Mouse (Mus musculus) lung, postnatal 10 days (tissue): Measurements from ENCODE around the gene Olfr555.
A peak's percentile ranks its signal among the peaks of the same experiment; 100 is the strongest.
"Not testable (repeated sequence)": the region's sequence is repeated elsewhere in the genome, so short reads cannot be mapped to it uniquely, and the experiment has no call there.

Experiments
- DNase-seq: peaks from one replicate; pipeline ENCODE4 v3.0.0; 2021

Olfr555 gene

DNA sequence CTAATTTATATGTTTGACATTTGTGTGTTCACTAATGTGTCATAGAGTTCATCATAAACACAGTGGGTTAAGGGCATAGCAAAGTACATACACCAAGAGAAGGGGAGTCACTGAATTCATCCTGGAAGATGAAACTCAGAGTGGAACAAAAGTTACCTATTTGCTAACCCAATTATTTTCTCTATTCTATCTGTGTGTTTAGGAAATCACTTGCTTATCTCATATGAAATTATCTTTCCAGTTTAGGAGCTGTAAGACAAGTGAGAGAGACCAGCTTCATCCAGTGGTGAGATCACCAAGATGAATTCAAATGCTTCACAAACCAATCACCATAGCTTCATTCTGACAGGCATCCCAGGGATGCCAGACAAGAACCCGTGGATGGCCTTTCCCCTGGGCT lies at the start of gene Olfr555:
TSS of gene Olfr555 (plus strand) at position 301 of the 400 bp plus-strand sequence.
- no peak for DNase-seq

DNA sequence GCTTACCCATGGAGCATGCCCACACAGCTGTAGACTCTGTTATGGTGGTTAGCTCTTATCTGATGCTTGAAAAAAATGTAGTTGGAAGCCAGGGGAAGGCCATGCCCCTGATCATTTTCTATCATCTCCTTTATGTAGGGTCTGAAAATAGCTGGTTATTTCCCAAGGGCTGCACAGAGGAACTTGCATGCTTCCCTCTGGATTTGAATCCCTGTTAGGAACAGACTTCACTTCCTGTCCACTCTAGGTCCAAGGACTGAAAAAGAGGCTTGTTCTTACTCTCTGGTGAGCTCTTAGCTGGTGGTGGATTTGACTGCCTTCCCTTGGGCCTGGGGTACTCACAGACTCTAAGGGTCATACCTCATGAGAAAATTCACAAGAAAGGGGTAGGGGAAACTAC lies 40.5 kb upstream of the Olfr555 start, which contains the start of gene Olfr553:
TSS of gene Olfr553 (minus strand) at position 101 of the 400 bp plus-strand sequence.
- DNase-seq = no peak

DNA sequence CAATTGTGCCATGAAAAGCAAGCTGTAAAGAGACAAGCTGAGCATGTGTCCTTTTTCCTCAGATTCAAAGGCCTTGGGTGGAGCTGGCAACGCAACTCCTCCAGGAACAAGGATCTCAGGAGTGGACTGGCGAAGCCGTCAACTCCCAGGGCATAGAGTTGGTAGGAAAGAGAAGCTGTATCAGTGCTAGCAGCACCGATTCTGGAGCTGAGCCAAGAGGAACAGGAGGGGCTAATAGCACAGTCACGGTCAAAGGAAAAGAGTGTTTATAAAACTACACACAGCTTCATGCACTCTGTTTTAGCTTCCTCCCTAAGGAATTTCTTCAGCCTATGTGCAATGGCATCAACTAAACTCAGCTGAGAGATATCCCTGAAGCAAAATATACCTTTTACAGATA lies 39.0 kb upstream of the Olfr555 start:
- DNase-seq = peak; percentile 66

DNA sequence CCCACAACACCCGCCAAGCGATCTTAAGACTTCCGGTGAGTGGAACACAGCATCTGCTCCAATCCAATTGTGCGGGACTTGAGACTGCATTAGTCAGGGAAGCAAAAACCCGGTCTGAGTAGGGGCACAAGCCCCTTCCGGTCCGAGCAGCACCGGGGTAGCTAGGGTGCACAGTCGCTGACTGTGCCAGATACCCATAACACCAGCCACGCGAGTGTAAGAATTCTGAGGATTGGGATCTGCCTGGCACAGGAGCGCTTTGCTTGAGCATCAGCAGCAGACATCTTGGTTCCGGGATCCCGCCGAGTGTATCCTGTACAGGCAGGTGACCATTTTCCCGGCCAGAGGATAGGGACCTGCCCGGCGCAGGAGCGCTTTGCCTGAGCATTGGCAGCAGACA lies 38.3 kb upstream of the Olfr555 start:
- DNase-seq = not testable (repeated sequence)

DNA sequence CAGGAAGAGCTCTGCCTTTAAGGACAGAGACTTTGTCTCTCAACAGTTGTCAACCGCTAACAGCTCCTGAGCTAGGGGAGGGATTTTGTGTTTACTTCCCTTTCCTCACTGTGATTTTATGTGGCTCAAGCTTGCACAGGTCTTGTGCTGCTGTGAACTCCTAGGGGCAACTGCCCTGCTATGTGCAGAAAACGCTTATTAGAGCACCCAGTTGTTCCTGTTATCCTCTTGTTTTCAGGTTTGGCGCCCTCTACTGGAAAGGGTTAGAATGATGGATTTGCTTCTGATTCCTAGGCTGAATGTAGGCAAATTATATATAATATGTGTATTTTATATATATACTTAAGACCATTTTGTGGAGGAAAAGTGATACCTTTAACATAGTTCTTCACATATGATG lies 22.0 kb upstream of the Olfr555 start:
- peak; percentile 70 for DNase-seq

DNA sequence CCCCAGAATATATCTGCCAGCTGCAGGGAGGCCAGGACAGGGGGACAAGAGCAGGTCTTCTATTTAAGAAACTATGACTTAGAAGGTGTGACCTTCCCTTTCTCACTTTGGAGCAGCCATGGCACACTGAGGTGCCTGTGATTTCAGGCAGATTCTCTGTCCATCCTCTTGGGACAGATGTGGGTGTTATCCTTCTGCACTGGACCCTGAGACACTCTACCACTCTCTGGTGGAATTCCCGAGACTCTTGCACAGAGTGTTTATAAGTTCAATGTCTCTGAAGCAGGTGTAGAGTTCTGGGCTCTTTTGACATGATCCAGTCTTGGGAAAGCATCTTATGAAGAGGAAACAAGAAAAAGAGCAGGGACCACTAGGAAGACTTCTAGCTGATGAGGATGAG lies 20.5 kb upstream of the Olfr555 start, which contains the start of gene Olfr554:
TSS of gene Olfr554 (plus strand) at position 301 of the 400 bp plus-strand sequence.
- no peak for DNase-seq

DNA sequence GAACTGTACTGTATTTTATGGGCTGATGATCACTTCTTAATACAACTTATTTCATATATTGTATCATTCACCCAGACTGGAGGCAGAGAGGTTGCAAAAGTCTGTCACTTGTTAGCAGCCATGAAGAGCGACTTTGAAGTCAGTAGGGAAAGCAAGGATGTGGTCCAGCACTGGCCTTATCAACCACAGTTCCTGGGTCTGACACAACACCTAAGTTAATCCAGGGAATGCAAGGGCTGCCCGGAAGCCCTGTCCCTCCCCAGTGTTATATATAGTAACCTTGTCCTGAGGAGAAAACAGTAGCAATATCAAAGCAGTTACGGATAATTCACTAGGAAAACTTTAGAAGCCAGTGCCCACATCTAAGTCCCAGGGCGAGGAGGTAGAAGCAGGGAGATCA lies 13.7 kb upstream of the Olfr555 start:
- not testable (repeated sequence) for DNase-seq

DNA sequence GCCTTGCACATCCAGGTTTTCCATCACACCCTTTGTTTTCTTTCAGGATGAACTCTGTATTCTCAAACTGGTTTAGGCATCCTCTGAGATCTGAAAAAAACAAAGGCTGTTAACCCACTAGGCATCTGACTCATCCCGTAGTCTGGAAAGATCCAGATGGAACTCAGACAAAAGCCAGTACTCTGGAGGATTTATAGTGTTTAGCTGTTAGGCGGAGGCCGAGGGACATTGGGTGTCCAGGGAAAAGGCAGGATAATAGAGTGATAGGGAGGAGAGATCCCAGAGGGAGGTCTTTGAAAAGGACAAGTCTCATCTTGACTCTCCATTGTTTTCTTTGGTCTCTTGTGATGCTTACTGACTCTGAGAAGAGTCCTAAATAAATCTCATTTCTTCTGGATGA lies 6.0 kb downstream of the Olfr555 start, which contains the start of gene Olfr556:
TSS of gene Olfr556 (plus strand) at position 301 of the 400 bp plus-strand sequence.
- DNase-seq = no peak

DNA sequence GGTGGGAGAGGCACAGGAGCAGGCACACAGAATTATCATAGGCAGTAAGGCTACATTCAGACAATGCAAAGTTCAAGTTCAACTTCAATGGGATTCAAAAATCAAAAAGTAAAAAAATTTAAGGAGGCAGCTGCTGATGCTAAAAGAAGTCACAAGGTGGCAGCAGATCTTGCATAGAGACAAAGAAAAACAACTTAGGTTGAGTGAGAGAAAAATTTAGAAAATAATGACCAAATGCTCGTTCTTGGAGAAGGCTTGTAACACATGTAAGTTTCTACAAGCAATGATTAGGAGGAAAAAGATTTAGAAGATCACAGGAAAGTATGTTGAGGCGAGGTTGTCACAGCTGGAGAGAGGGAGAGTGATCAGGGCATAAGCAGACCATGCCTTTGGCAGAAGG lies 6.8 kb downstream of the Olfr555 start:
- DNase-seq = peak; percentile 11

DNA sequence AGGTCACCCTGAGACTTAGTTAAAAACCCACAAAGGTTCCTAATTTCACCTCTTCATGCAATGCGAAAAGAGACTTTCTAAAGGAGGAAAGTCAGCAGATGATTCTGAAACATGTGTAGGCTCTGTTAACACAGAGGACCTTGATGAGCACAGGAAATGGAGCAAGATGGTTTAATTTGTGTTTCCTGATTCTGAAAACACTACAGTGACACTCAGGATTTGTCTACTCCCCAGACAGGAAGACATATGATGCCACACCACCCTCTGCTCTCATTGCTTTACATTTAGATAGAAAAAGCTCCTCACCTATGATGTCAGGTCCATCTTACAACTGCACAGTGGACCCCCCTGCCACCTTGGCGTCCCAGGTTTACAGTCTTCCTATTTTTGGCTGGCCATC lies 17.6 kb downstream of the Olfr555 start:
- no peak for DNase-seq

DNA sequence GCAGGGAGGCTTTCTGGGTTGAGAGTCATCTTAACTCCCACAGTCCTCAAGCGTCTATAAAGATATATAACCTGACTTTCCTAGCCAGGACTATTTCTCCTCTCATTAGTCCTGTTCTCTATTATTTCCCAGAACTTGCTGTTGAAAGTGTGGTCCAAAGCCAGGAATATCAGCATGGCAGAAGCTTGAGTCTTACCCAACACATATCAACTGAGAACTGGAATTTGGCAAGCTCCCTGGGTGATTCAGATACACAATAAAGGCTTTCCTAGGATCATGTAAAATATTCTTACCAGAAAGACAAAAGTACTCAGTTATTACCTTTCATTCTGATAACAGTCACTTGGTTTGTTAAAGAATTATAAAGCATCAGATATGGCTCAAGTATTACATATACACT lies 23.3 kb downstream of the Olfr555 start:
- no peak for DNase-seq

DNA sequence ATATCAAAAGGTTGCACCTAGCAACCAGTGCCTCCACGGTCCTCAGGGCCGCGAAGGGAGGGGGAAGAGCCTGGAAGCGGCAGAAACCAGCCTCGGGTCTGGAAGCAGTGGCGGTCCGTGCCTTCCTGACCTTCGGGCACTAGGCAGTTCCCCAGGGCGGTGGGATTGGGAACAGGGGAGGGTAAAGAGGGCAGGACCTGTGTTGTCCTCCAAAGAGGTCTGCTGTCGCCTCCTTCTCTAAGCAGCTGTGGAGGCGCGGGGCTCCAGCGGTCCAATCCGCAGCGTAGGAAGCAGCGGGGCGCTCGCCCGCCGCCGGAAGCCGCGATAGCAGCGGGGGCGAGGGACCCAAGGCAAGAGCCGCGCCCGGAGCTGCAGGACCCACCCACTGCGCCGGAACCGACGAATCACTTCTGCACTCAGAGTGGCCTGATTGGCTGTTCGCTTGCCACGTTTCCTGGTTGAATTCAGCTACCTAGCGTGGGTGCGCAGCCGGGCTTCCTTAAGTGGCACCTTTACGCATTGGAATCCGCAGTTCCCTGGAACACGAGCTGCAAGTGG lies 28.4 kb downstream of the Olfr555 start, which contains the start of gene Trim68:
TSS of gene Trim68 (minus strand) at position 384 of the 558 bp plus-strand sequence.
- DNase-seq = peak; percentile 94

DNA sequence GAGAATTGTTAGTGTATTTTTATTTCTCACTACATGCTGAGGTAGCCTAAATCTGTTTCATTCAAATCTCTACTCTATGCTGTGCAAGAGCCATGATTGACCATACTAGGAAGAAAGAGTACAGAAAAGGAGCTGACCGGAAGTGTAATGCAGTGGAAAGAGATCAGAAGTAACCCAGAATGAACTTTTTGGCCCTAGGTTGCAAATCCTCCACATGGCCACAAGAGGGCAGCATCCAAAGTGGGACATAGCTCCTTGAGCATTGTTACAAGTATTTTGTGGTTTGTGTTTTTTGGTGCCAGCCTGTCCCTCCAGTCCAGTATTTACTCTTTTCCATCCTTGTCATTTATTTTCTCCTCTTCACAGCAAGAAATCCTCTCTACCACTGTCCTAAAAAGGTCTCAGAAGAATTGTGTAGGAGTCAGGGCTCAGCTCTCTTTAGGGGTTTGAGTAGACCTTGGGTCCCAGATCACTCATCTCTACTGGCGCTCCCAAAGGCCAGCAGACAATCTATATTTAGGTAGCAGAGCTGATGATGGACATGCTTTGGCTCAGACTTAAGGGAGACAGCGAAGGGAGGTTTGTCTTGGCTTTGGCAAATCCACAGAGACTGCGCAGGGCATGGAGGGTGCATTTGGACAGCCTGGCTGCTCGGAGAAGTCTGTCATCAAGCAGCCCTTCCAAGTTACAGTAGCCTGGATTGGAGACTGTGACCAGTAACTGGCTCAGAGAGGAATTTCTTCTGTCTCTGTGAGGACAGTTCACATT lies 36.9 kb downstream of the Olfr555 start, which contains the start of gene Olfr557:
TSS of gene Olfr557 (plus strand) at position 553 of the 768 bp plus-strand sequence.
- DNase-seq = peak; percentile 50

DNA sequence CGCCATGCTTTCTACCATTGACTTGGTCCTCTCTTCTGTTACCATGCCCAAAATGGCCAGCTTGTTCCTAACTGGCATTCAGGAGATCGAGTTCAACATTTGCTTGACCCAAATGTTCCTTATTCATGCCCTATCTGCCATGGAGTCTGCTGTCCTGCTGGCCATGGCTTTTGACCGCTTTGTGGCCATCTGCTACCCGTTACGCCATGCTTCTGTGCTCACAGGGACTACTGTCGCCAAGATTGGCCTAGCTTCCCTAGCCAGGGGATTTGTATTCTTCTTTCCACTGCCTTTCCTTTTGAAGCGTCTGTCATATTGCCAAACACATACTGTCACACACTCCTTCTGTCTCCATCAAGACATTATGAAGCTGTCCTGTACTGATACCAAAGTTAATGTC lies 39.8 kb downstream of the Olfr555 start:
- no peak for DNase-seq

DNA sequence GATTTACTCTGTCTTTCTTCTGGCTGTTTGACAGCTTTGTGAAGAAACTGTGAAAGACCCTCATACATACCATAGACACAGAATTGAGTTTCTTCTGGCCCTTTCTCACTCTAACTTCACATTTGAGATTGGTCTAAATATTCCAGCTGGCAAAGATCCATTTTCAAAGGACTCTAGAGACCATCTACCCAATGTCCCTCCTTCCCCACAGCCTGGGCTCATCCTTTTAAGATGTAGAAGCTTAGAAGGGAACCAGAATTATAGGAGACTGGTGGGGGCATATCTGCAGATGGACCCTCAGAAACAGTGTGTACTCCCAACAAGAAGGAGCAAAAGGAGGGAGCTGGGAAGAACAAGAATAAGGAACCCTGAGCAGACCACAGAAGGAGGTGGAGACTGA lies 43.3 kb downstream of the Olfr555 start, which contains the start of gene Olfr558:
TSS of gene Olfr558 (plus strand) at position 301 of the 400 bp plus-strand sequence.
- no peak for DNase-seq
